Mouse (Mus musculus) heart, postnatal 14 days (tissue): ENCODE data around the gene Rnaseh2b. TPM values are rescaled to one million over a fixed set of nuclear protein-coding genes. Genes with fewer than 3 reads are reported as not detected.

Experiments used
- DNase-seq, 2 experiments: peaks; one replicate each; pipeline ENCODE4 v3.0.0; 2021 to 2022
- intact Hi-C: fragments of 180-260 bp; cut with DNase I; formaldehyde crosslinking; loops from one replicate; pipeline ENCODE4 v1.15.1; 2025
- total RNA-seq, 2 experiments: library from RNA; stranded (reverse); gene quantifications; 2 replicates each; pipeline ENCODE4 v1.2.3; 2021

The Rnaseh2b gene
- total RNA-seq, 2 experiments from 2014 or later: 10.3 to 13.0 TPM

DNA sequence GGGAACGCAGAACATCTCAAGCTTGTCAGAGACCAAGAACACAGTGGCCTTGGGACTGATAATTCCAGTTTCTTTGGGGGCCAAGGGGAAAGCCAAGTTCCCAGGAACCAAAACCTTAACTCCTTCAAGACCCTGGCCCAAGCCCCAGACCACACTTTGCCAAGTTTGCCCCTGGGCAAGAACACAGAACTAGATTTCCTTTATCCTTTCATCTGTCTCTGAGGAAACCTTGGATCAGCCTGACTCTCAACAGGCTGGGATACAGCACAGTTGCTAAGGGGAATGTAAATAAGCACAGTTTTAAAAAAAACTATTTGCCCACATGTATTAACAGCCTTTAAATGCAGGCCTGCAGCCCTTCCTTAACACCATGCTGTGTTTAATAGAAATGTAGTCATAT lies 15.2 kb downstream of the Rnaseh2b start:
- DNase-seq: no peak
- intact Hi-C loops: no loop called here

DNA sequence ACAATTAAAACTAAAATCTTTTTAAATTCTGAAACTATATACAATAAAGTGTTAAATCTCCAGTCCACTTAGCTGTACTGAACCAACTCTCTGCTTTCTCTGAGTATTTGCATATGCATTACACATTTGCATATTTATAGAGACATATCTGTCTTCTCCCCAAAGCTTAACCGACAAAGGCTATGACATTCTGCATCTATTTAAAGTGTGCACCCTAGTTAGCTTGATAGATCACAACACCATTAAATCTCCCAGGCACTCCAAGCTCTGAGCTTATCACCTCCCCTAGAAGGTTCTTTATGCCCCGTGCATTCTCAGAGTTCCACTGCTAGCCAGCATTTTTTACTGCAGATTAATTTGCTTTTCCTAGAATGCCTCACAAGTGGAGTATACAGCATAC lies 16.6 kb downstream of the Rnaseh2b start:
- intact Hi-C loops: no loop called here
- no peak for DNase-seq

DNA sequence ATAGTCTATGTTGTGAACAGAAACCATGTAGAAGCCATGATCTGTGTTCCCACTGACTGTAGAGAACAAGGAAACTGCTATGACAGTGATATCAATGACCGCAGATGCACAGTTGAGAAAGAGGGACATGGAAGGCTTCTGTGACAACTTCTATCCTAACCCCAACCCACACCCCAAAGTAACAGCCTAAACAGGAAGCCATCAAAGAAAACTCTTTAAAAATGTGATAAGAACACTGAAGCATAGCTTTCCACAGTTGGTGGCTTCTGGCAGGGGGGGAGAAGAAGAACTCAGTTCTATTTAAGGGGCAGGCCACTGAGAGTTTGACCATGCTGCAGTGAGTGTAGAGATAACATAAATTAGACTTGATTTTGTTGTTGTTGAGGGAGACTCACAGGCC lies 19.3 kb downstream of the Rnaseh2b start:
- no peak for DNase-seq
- intact Hi-C loops: no loop called here

DNA sequence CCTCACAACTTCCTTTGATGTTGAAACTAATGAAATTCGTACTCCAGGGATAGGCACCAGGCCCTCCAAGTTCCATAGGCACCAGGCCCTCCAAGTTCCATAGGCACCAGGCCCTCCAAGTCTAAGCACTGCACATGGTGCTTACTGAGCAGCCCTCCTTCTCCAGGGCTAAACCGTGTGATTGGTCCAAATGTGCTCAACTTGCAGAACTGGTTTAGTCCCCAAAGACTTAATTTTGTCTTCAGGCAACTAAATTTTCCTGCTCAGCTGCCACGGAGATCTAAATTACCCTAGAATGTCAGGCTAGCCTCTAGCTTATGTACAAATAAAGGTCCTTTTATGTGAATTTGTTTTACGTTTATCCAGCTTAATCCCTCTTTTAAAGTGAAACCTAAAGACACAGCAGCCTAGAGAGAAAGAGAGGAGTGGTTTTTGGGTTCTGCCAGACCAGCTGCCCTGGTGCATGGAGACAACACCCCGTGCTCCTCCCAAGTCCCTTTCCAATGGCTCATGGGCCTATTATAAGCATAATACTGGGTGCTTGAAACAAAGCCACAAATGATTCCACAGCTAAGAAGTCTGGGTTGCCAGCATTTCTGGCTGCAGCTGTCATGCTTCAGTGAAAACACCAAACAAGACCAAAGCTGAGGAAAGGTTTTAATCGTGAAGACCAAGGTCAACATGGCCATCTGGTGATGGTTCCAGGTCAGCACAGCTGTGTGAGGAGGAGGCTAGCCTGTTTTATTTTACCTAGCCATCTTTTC lies 30.4 kb downstream of the Rnaseh2b start:
- peak in 1 of 2 experiments; percentile 24 for DNase-seq
- intact Hi-C loops: no loop called here

DNA sequence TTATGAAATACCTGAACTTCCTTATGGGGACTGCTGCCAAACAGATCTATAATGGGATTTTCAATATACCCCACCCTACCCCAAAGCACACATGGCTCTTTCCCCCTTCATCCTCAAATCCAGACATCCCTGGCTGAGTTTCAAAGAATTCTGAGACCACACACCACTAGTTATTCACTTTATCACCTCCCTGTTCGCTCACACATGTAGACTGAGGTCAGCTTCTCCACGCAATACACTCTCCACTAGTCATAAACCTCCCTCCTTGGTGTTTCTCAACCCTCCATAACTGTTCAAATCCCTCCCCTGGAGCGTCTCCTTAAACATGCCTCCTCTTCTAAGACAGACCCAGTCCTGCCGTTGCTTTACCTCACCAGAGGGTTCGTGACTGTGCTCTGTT lies 31.1 kb downstream of the Rnaseh2b start:
- intact Hi-C loops: no loop called here
- DNase-seq: no peak

DNA sequence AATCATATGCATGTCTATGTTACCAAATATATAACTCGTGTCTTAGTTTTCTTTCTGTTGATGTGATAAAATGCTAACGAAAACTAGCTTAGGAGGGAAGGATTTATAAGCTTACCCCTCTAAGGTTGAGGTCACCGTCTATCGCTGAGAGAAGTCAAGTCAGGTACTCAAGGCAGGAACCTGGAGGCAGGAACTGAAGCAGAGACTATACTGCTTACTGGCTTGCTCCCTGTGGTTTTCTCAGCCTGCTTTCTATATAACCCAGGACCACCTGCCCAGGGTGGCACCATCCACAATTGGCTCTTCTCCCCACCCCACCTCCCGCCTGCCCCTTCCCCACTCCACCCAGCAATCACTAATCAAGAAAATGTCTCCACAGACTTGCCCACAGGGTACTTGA lies 32.6 kb downstream of the Rnaseh2b start:
- no peak for DNase-seq
- intact Hi-C loops: no loop called here

DNA sequence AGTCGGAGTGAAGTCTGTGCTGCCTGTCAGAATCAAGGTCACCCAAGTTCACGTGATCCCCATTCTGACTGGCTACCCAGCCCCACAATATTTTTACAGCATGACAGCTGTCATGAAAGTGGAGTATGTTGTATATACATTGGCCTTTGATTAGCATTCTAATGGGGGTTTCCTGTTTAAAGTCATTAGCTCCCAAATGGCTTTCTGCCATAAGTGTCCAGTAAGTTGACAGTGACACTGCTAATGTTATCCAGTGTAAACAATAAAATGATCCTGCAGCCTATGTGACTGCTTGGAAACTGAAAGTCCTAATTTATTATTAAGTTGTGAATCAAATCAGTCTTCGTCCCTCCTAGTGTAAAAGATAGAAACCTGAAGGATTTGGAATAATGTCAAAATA lies 33.6 kb downstream of the Rnaseh2b start:
- DNase-seq: no peak
- intact Hi-C loops: no loop called here

DNA sequence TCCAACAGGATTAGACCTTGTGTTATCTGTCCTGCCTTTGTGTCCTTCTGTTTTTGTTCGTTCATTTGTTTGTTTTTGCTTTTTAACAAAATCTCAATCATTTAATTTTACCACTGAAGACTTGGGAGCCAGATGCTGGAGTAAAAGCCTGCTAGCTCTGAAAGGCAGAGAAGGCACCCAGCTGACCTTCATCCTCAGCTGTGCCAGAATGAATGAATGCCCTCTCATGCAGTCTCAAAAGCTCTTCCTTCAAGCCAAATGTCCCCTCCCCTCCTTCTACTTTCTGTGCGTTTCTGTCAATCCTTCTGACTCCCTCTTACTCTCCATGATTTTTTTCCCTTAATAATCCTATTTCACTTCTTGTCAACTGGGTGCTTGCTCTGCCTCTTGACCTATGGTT lies 34.8 kb downstream of the Rnaseh2b start:
- intact Hi-C loops: no loop called here

DNA sequence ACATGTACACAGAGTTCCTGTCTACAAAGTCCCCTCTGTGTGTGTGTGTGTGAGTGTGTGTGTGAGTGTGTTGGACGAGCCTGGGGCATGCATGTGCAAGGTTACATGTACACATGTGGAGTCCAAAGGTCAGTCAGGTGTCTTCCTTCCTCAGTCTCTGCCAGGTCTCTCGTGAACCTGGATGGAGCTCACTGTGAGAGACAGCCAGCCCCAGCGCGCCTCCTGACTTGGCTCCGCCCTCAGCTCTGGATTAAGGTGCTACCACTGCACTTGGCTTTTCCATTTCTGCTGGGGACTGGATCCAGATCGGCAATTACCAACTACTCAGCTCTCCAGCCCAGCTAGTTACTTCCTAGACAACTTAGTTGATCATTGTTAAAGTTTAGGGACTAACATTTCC lies 36.2 kb downstream of the Rnaseh2b start:
- intact Hi-C loops: no loop called here
- no peak for DNase-seq

More for the DNA sequence above, 34.8 kb downstream of the Rnaseh2b start:
- no peak for DNase-seq

DNA sequence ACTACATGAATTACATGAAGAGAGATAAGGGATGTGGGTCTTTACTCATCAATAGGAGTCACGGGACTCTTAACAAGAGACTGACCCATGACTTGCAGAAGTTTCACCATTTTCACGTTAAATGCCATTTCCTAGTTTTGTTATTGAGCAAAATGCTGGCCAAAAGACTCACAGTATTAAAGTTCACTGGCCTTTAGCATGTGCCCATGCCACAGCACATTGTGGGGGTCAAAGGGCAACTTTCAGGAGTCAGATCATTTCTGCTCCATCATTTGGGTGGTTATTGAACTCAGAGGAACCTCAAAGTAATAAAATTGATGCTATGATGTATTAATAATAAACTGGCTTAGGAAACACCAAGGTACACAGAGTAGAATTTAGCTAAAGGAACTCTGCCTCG lies 37.2 kb downstream of the Rnaseh2b start:
- intact Hi-C loops: loop anchor here (5.0 to 10.0 kb wide), 2 partner anchors 128 to 755 kb away; partner anchors contain the start of gene Gucy1b2
- no peak for DNase-seq

DNA sequence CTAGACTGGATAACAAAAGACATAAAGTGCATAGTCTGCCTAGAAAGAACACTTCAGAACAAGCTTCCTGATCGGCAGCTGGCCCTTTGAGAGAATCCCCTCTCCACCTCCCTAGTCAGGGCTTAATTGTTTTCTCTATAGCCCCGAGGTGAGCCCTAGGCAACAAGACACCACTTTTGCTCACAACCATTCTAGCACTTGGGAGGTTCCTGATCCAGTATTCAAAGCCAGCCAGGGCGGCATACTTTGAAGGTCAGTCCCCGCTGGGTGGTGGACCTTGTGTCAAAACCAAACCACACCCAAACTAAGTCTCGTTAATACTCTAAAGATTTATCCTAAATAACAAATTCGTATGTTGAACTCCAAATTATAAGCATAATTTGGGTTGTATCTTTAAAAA lies 39.1 kb downstream of the Rnaseh2b start:
- no peak for DNase-seq
- intact Hi-C loops: loop anchor here (5.0 to 10.0 kb wide), 2 partner anchors 126 to 757 kb away; partner anchors contain the start of gene Gucy1b2

DNA sequence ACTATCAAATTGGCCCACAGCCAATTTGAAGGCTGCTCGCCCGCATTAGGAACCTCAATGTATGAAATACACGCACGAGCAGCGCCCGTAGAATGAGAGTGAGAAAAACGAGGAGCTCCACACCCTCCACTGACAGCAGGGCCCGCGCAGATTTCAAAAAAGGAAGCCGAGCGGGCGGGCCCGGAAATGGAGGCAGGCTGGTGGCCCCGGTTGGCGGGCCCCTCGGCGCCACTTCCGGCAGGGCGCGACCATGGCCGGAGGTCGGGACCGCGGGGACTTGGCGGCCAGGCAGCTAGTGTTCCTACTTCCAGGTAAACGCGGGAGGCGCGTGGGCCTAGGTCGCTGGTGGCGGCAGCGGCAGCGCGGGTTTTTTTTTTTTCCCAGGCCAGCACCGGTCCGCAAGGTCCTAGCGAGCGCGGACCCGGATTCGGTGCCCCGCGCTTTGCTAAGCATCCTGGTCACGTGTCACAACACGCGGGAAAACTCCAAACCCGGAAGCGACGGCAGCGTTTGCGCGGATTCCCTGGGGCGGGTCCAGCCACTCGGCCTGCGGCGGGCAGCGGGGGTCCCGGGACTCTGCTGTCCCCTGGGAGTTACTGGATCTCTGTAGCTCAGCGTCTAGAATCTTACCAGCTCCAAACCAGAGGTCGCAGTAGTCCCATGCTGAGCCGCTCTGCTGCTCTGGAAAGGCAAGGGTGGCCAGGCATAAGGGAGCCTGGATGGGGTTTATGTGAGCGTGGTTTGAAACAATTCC lies 39.7 kb downstream of the Rnaseh2b start:
- DNase-seq: peak; percentile 90 to 94
- intact Hi-C loops: loop anchor here (5.0 to 10.0 kb wide), 2 partner anchors 125 to 757 kb away; partner anchors contain the start of gene Gucy1b2

DNA sequence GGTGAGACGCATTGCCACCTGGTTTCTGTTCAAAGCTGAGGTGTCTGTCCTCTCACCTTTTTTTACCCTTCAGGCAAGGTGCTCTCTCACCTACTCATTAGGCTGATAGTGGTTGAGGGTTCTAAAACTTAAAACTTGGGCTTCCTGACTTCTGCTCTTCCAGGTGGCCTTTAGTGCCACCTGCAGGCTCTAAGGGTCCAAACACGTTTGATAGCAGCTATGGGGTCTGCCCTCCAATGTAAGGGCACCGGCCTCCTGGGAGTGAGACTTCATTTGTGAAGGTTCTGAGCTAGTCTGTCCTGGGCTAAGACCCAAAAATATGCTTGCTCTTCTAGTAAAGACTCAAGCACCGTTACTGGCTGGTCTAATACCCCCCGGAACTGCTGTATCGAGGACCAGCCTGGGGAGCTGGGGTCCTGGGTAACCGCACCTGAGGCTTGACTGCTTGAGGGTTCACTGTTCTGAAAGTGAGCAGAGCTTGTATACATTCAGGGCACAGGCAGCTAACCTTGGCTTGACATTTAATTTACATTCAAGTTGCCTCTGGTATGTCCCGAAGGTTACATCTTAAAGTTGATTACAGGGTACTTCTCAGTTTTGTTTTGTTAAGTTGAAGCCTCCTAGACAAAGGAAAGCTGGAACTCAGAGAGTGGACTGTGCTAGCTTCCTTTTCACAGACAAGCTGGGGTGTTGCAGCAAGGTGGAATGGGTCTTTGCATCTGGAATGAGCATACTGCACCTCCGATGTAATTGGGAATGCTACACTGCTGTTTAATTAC lies 41.7 kb downstream of the Rnaseh2b start:
- no peak for DNase-seq
- intact Hi-C loops: loop anchor here (5.0 to 10.0 kb wide), 2 partner anchors 123 to 759 kb away; partner anchors contain the start of gene Gucy1b2

DNA sequence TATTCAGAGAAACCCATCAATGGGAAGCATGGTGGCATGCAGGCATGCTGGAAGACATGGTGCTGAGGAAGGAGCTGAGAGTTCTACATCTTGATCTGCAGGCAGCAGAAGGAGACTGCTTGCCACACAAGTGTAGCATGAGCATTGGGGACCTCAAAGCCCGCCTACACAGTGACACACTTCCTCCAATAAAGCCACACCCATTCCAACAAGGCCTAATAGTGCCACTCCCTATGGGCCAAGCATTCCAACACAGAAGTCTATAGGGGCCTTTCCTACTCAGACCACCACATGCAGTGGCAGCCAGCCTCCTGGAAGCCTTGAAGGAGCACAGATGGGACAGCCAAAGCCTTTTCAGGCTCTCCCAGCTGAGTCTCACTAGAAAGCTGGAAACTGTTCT lies 46.8 kb downstream of the Rnaseh2b start:
- intact Hi-C loops: loop anchor here (5.0 to 10.0 kb wide), 2 partner anchors 38 to 764 kb away; no protein-coding TSS in a partner anchor

DNA sequence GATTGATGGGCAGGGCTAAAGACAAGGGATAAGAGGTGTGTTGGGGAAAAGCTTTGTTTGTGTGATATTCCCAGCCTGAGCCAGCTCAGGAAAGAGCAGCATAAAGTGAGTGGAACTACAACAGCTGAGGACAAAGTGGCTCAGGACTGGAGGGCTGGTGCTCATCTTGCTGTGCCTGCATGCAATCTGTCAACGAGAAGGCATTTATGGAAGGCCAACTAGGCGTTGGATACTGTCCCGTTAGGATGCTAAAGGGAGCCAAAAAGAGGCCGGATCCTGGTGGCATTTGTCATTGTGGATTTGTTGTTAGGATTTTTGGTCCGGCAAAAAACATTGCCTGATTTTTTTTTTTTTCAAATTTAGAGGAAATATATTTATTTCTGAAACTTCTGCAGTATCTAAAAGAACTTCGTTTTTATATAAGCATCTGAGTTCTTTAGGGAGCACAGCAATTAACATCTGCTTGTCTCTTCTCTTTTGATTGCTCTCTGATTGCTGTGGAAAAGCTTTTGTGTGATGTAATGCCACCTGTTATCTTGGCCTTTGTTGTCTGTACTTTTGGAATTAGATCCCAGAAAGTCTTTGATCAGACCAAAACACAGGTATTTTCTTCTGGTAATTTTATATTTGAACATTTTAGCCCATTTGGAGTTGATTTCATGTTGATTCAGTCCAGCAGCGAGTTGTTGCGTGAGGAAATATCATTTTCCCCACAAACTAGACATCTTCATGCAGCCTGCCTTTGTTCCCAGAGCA lies 49.7 kb downstream of the Rnaseh2b start:
- intact Hi-C loops: no loop called here
- no peak for DNase-seq

More for the DNA sequence above, 46.8 kb downstream of the Rnaseh2b start:
- peak in 1 of 2 experiments; percentile 16 for DNase-seq

DNA sequence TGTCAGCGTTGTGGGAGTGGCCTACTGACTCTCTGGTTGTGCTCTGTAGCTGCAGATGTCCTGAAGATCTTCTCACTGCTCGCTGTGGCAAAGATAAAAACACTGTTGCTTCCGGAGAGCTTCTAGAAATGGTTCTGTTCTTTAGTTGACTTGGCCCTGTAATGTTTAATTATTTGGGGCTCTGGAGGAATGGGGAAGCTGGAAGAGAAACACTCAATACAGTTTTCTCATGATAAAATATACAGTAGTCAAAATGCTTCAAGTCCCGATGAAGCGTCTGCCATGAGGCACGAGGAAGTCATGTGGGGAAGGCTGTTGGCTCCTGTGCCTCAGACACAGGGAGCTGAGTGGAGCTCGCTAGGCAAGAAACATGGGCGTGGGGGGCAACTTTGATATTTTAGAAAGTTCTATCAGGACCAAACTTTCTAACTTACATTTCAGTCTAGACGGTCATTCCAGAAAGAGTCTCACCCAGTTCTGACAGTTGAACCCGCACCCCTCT lies 50.3 kb downstream of the Rnaseh2b start:
- intact Hi-C loops: no loop called here
- peak in 1 of 2 experiments; percentile 18 for DNase-seq

DNA sequence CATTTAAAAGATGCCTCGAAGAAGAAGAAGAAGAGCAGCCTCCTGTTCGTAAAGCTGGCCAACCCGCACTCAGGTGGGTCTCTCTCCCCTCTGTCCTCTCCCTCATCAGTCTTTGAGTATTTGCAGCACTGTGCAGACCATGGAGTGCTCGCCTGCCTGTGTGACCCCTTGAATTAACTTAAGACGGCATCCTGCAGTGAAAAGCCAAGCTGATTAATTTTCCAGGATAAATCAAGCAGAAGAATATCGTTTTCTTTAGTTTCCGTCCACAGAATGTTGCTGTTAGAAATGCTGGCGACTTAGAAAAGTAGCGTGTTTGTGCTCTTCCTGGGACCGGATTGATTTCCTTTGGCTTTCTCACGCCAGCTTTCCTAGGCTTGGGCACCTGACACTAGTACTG lies 54.2 kb downstream of the Rnaseh2b start:
- DNase-seq: no peak
- intact Hi-C loops: no loop called here

DNA sequence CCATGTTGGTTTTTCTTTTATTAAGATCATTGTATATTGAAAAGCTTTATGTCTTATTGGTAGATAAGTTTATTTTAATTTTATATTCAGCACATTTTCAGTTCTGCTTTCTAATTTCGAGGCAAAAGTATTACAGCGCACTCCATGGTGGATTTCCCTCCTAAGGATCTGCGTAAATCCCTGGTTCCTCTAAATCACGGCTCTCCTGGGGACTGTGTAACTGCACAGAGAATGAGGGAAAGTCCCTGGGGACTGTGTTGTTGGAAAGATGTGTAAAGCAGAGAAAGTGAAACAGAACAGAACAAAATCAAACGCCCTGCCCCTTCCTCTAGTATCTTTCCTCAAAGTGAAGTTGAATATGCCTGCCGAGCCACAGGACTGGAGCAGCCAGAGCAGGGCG lies 54.7 kb downstream of the Rnaseh2b start:
- DNase-seq: no peak
- intact Hi-C loops: no loop called here

DNA sequence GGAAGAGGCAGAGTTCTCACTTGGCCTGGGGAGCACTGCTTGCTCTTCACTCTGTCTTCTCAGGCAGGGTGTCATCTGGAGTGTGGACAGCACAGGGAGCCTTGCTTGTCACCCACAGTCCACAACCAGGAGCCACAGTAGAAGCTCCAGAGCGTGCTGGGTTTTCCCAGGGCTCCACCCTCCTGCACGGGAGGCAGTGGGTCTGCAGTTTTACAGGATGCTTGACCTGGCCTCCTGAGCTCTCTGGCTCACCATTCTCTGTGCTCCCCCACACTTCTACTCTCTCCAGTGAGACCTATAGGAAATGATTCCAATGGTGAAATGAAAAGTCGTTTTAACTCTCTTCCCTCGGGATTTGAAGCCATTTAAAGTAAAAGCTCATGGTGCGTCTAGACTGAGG lies 57.4 kb downstream of the Rnaseh2b start:
- DNase-seq: no peak
- intact Hi-C loops: no loop called here

DNA sequence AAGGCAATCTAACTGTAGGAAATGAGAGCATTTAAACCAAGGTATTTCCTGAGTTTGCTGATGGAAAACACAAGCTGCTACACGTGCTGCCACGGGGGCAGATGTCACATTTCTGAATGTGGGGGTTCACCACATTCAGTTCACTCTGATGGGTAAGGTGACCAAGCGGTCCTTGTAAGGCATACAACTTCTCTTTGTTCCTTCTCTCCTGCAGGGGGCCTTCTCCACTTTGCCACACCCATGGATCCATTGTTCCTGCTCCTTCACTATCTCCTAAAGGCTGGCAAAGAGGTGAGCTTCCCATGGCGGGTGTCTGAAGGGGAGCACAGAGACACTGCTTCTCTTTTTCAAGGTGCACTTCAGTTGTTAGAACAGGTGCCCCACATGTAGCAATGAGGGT lies 57.8 kb downstream of the Rnaseh2b start:
- DNase-seq: no peak
- intact Hi-C loops: no loop called here
